Mouse (Mus musculus) gastrocnemius, adult 18-20 months (tissue): ENCODE data around the gene Olfr259. TPM values are rescaled to one million over a fixed set of nuclear protein-coding genes. Genes with fewer than 3 reads are reported as not detected.

Source experiments
- DNase-seq: peaks from one replicate; pipeline ENCODE4 v3.0.0; 2021; ENCODE audit warnings: low spot score
- long read RNA-seq, 2 experiments: library from polyadenylated mRNA; stranded (forward); transcript quantifications; one replicate each; pipeline ENCODE4 v2.0.0; 2021
- total RNA-seq, 2 experiments: library from RNA; stranded (reverse); gene quantifications; 2 replicates each; pipeline ENCODE4 v1.2.3; 2021

Gene Olfr259
- not detected for total RNA-seq
- long read RNA-seq, experiment 1 = 0 reads
- long read RNA-seq, experiment 2 = 0 reads

GRCm38 (mm10) chr2:87114467-87114866, at the start of gene Olfr259:
Gene Olfr259 (minus strand): TSS chr2:87114567.
- no peak for DNase-seq

DNA sequence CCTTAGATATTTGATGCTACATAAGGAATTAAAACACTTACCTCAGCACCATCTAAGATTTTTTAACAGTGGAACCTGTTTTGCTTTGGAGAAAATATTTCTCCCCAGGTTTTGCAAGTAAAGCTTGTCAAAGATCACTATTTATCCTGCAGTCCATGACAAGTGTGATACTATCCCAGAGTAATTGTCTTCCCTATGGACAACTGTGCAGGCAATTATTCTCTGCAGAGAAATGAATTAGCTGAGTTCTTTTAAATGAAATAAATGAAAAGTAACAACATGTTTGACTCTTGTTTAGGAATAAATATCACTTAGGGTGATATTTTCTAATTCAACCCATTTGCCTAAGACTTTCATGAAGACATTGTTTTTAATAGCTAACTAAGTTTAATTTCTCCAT, 38.2 kb upstream of the Olfr259 start, which contains the start of gene Olfr1111:
Gene Olfr1111, minus strand, starts transcription at position 101 of the 400 bp plus-strand sequence.
- no peak for DNase-seq

- DNase-seq = no peak
Measured at GRCm38 (mm10) chr2:87140200-87140599, 25.8 kb upstream of the Olfr259 start, which contains the start of gene Olfr1110. Gene Olfr1110 (minus strand): TSS chr2:87140300.

- DNase-seq = no peak
Measured at GRCm38 (mm10) chr2:87095908-87096307, 18.5 kb downstream of the Olfr259 start, which contains the start of gene Olfr1109. Gene Olfr1109 (minus strand): TSS chr2:87096008.

DNA sequence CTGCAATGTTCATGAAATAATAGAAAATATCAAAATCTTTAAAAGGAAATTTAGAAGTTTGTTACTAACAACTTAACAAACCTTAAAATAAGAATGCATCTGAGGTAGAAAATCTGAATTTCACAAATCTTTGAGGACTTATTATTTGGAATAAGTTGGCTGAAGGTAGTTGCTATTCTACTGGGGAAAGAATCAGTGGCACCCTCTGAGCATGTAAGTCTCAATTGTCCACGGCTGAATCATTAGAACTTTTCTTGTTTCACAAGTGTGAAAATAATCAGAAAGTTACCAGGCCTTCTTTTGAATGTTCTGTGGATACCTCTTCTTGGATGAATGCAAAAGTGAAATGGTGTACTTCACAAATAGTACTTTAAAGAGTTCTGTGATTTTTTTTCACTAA, 38.6 kb downstream of the Olfr259 start, which contains the start of gene Olfr1107:
Gene Olfr1107, minus strand, starts transcription at position 101 of the 400 bp plus-strand sequence.
- DNase-seq = no peak

Other genes with a start within 250 kb of the Olfr259 start
- gene Gm13723, start 239.8 kb downstream of the Olfr259 start, total RNA-seq = not detected
- not detected for gene Olfr1097, start 222.4 kb downstream of the Olfr259 start, total RNA-seq
- gene Olfr1098, start 190.0 kb downstream of the Olfr259 start, total RNA-seq = not detected
- not detected for gene Olfr1099, start 153.9 kb downstream of the Olfr259 start, total RNA-seq
- gene Olfr1100, start 134.6 kb downstream of the Olfr259 start, total RNA-seq = not detected
- gene Olfr1101, start 123.3 kb downstream of the Olfr259 start, total RNA-seq = not detected
- not detected for gene Olfr1102, start 116.2 kb downstream of the Olfr259 start, total RNA-seq
- gene Olfr1104, start 87.5 kb downstream of the Olfr259 start, total RNA-seq = not detected
- not detected for gene Olfr1105, start 78.0 kb downstream of the Olfr259 start, total RNA-seq
- gene Olfr1106, start 62.3 kb downstream of the Olfr259 start, total RNA-seq = not detected
- not detected for gene Olfr1107, start 38.8 kb downstream of the Olfr259 start, total RNA-seq
- gene Olfr1109, start 18.6 kb downstream of the Olfr259 start, total RNA-seq = not detected
- gene Olfr1110, start 25.7 kb upstream of the Olfr259 start, total RNA-seq = not detected
- gene Olfr1111, start 38.1 kb upstream of the Olfr259 start, total RNA-seq = not detected
- not detected for gene Olfr1112, start 73.2 kb upstream of the Olfr259 start, total RNA-seq
- gene Olfr1113, start 94.4 kb upstream of the Olfr259 start, total RNA-seq = not detected
- not detected for gene Olfr1115, start 133.4 kb upstream of the Olfr259 start, total RNA-seq
- not detected for gene Olfr1116, start 153.0 kb upstream of the Olfr259 start, total RNA-seq
- not detected for gene Olfr1118, start 193.0 kb upstream of the Olfr259 start, total RNA-seq
- gene Olfr1120, start 240.2 kb upstream of the Olfr259 start, total RNA-seq = not detected